Mouse (Mus musculus): ENCODE measurements around the gene Ttll11. TPM values are rescaled to one million over a fixed set of nuclear protein-coding genes. Genes with fewer than 3 reads are reported as not detected.

Ttll11 gene
- polyA plus RNA-seq, 1 experiment from 2014 or later, result 1.5 TPM

DNA sequence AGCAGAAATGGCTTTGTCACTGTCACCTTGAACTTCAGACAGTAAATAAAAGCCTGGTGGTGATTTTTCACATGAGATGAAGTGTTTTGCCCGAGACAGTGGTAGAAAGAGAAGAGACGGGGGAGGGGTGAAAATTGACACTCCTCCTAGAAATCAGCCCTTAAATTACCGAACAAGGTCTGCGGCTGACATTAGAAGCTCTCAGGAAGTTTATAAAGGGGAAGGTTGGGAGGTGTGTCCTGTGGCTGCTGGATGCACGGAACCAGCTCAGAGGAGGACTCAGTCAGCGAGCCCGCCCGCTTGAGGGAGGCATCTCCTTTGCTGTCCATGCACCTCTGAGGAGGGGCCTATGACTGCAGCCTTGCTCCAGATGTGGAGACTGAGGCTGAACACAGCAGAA lies 181.7 kb downstream of the Ttll11 start:
- Histone ChIP-seq H3K36me3 (ENCODE audit: insufficient read depth, low read length) (no peaks in the 10 kb centered on the region), H3K27me3 (ENCODE audit: insufficient read depth, low read length) (no peaks in the 10 kb centered on the region), H3K9ac (ENCODE audit: low read depth, low read length) (no peak overlapping the region), H3K4me2 (ENCODE audit: low read length) (no peak overlapping the region), H3K4me1 (replicated peaks; ENCODE audit: insufficient read depth, low read length) (no peaks in the 10 kb centered on the region), H3K27ac (no peak overlapping the region), H3K4me3 (replicated peaks; ENCODE audit: low read depth, low read length) (no peak overlapping the region), H3K9me3 (replicated peaks; ENCODE audit: low read length) (no peaks in the 10 kb centered on the region)
- no peak for TF ChIP-seq CTCF (IDR thresholded peaks at IDR 0.05; ENCODE audit: low read depth)
- 25% methylated on average over 8 of the region's 8 CpGs for whole genome bisulfite sequencing
- peak; percentile 72 for DNase-seq (ENCODE audit: low spot score)
- ATAC-seq (replicated peaks; ENCODE audit: low FRiP score, low read depth), result no peak

DNA sequence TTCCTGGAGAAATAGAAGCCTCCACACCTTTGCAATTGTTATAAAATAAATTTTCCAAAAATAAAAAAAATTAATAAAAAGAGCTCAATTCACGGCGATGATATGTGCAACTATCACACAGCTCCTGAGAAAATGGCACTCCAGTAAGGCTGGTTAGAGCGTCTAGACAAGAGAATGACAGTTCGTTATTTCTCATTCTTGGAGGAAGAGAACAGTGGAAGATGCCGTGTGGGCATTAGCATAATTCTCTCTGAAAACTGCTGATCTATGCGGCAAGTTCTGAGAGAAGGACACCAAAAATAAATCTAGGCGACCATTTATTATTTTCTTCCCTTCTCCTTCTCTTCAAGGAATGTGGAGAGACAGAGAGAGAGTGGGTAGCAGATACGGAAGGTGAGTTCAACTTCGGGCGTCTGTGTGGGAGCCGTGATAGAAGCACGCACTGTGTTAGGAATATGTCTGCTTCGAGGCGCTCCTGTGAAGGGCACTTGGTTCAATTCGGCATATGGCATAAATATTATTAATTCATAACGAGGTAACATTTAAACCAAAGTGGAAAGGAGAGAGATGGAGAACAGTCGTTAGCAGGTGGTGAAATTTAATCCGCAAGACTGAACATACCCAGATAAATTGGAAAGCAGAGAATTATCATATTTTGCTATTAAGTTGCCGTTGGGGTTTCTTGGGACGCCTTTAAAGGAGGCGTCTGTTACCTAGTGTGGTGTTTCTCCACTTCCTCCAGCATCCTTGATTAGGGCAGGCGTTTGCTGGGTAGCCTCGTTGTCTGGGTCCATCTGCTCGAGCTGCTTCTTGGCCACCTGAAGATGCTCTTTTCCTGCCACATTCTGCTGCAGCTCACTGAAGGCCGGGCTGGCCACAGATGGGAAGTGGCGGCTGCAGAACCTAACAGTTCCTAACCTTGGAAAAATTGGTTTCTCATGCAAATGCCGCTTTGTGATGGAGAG lies 190.1 kb downstream of the Ttll11 start:
- no peak overlapping the region for H3K4me3 ChIP-seq (replicated peaks; ENCODE audit: low read depth, low read length)
- ATAC-seq (replicated peaks; ENCODE audit: low FRiP score, low read depth) (no peak), DNase-seq (ENCODE audit: low spot score) (no peak)
- no peaks in the 10 kb centered on the region for H3K9me3 ChIP-seq (replicated peaks; ENCODE audit: low read length)
- no peaks in the 10 kb centered on the region for H3K36me3 ChIP-seq (ENCODE audit: insufficient read depth, low read length)
- no peak overlapping the region for H3K27ac ChIP-seq
- no peaks in the 10 kb centered on the region for H3K27me3 ChIP-seq (ENCODE audit: insufficient read depth, low read length)
- no peak overlapping the region for H3K4me2 ChIP-seq (ENCODE audit: low read length)
- no peaks in the 10 kb centered on the region for H3K4me1 ChIP-seq (replicated peaks; ENCODE audit: insufficient read depth, low read length)
- no peak for TF ChIP-seq CTCF (IDR thresholded peaks at IDR 0.05; ENCODE audit: low read depth)
- no peak overlapping the region for H3K9ac ChIP-seq (ENCODE audit: low read depth, low read length)
- 83% methylated on average over 27 of the region's 27 CpGs for WGBS

DNA sequence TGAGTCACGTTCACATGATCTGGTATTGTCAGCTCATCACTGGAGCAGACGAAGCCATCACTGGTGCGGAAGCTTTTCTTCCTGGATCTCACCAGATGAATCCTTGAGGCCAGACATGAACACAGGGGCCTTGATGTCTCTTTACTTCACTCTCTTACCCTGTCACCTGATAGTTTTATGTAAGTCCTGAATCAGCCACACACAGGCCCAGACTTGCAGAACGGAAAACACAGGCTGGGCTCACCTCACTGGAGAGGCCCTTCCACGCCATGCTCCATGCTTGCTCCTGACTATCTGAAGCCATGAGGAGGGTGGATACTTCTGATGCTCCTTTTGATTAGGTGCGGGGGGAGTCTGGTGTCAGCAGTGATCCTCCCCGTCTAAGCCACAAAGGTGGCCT lies 193.8 kb downstream of the Ttll11 start:
- Histone ChIP-seq H3K4me2 (ENCODE audit: low read length) (no peak overlapping the region), H3K4me3 (replicated peaks; ENCODE audit: low read depth, low read length) (no peak overlapping the region), H3K36me3 (ENCODE audit: insufficient read depth, low read length) (no peaks in the 10 kb centered on the region), H3K27me3 (ENCODE audit: insufficient read depth, low read length) (no peaks in the 10 kb centered on the region), H3K9me3 (replicated peaks; ENCODE audit: low read length) (no peaks in the 10 kb centered on the region), H3K27ac (no peak overlapping the region), H3K4me1 (replicated peaks; ENCODE audit: insufficient read depth, low read length) (no peaks in the 10 kb centered on the region), H3K9ac (ENCODE audit: low read depth, low read length) (no peak overlapping the region)
- ATAC-seq (replicated peaks; ENCODE audit: low FRiP score, low read depth), result no peak
- WGBS, result 85% methylated on average over 7 of the region's 7 CpGs
- DNase-seq (ENCODE audit: low spot score), result no peak
- no peak for TF ChIP-seq CTCF (IDR thresholded peaks at IDR 0.05; ENCODE audit: low read depth)

DNA sequence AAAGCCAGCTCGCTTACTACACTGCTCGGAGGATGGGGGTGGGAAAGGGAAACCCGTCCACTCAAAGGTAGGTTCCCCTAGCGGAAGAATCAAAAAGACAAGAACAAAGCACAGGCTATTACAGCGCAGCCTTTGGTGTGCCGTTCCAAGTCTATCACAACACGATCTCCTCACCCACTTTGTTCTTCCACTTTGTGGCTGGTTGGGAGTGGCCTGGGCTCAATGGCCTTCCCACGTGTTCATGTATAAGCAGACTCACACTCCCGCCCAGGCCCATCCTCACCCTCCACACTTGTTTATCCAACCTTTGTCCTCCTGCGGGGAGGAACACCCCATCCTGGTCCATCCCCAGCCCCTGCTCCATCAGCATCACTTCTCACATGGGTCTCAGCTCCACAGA lies 196.3 kb downstream of the Ttll11 start:
- no peaks in the 10 kb centered on the region for H3K4me1 ChIP-seq (replicated peaks; ENCODE audit: insufficient read depth, low read length)
- no peak overlapping the region for H3K4me2 ChIP-seq (ENCODE audit: low read length)
- H3K9ac ChIP-seq (ENCODE audit: low read depth, low read length), result no peak overlapping the region
- DNase-seq (ENCODE audit: low spot score) (no peak), ATAC-seq (replicated peaks; ENCODE audit: low FRiP score, low read depth) (no peak)
- no peaks in the 10 kb centered on the region for H3K9me3 ChIP-seq (replicated peaks; ENCODE audit: low read length)
- H3K4me3 ChIP-seq (replicated peaks; ENCODE audit: low read depth, low read length), result no peak overlapping the region
- no peaks in the 10 kb centered on the region for H3K27me3 ChIP-seq (ENCODE audit: insufficient read depth, low read length)
- H3K27ac ChIP-seq, result no peak overlapping the region
- no peak for TF ChIP-seq CTCF (IDR thresholded peaks at IDR 0.05; ENCODE audit: low read depth)
- no peaks in the 10 kb centered on the region for H3K36me3 ChIP-seq (ENCODE audit: insufficient read depth, low read length)
- 55% methylated on average over 10 of the region's 10 CpGs for WGBS

DNA sequence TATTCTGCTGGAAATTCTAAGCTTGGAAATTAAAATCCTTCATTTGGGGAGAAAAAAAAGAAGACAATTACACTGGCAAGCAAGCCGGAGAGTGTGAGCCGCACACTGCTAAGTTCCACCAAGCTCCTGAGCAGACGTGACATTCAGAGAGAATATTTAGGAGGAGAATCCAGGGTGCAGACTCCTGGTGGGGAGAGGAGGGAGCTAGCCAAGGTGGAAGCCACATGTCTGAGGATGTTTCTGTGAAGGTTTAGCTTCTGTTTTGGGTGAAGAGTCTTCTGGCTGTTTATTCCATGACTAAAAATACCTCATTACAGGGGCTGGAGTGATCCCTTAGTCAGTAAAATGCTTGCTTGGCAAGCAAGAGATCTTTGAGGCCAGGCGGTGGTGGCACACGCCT lies 200.4 kb downstream of the Ttll11 start:
- TF ChIP-seq CTCF (IDR thresholded peaks at IDR 0.05; ENCODE audit: low read depth), result no peak
- ATAC-seq (replicated peaks; ENCODE audit: low FRiP score, low read depth), result no peak
- no peaks in the 10 kb centered on the region for H3K36me3 ChIP-seq (ENCODE audit: insufficient read depth, low read length)
- H3K27ac ChIP-seq, result no peak overlapping the region
- no peaks in the 10 kb centered on the region for H3K4me1 ChIP-seq (replicated peaks; ENCODE audit: insufficient read depth, low read length)
- no peaks in the 10 kb centered on the region for H3K27me3 ChIP-seq (ENCODE audit: insufficient read depth, low read length)
- no peak for DNase-seq (ENCODE audit: low spot score)
- WGBS, result 85% methylated on average over 5 of the region's 5 CpGs
- H3K4me2 ChIP-seq (ENCODE audit: low read length), result no peak overlapping the region
- no peak overlapping the region for H3K4me3 ChIP-seq (replicated peaks; ENCODE audit: low read depth, low read length)
- H3K9me3 ChIP-seq (replicated peaks; ENCODE audit: low read length), result no peaks in the 10 kb centered on the region
- no peak overlapping the region for H3K9ac ChIP-seq (ENCODE audit: low read depth, low read length)

DNA sequence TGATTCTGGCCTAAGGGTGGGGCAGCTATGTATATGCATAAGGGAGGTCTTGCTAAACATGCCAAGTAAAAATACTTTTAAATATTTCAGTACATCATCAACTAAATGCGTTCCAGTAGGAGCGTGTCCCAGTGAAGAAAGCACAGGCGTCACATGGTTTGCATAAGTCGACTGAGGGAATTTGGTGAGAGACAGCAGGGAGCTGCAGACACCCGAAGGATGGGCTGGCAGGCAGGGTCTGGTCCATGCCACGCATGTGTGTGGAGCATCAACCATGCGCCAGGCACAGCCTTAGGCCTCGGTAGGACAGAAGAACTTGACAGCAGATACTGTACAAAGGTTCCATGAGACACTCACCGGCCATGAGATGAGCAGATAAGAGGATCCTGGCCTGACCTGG lies 202.8 kb downstream of the Ttll11 start:
- H3K4me1 ChIP-seq (replicated peaks; ENCODE audit: insufficient read depth, low read length), result no peaks in the 10 kb centered on the region

More for the DNA sequence above, 202.8 kb downstream of the Ttll11 start:
- DNase-seq (ENCODE audit: low spot score) (no peak), ATAC-seq (replicated peaks; ENCODE audit: low FRiP score, low read depth) (no peak)
- Histone ChIP-seq H3K9ac (ENCODE audit: low read depth, low read length) (no peak overlapping the region), H3K9me3 (replicated peaks; ENCODE audit: low read length) (no peaks in the 10 kb centered on the region), H3K27ac (no peak overlapping the region), H3K27me3 (ENCODE audit: insufficient read depth, low read length) (no peaks in the 10 kb centered on the region), H3K4me2 (ENCODE audit: low read length) (no peak overlapping the region), H3K36me3 (ENCODE audit: insufficient read depth, low read length) (no peaks in the 10 kb centered on the region), H3K4me3 (replicated peaks; ENCODE audit: low read depth, low read length) (no peak overlapping the region)
- no peak for TF ChIP-seq CTCF (IDR thresholded peaks at IDR 0.05; ENCODE audit: low read depth)
- 86% methylated on average over 9 of the region's 9 CpGs for WGBS
